Mouse (Mus musculus): ENCODE measurements around the gene Gm20388. TPM values are rescaled to one million over a fixed set of nuclear protein-coding genes. Genes with fewer than 3 reads are reported as not detected.

The Gm20388 gene
- polyA plus RNA-seq, 1 experiment = 59.3 TPM

- no peak for TF ChIP-seq CTCF (IDR thresholded peaks at IDR 0.05; ENCODE audit: borderline replicate concordance, extremely low read depth, insufficient read depth, insufficient read length)
- TF ChIP-seq POLR2A (IDR thresholded peaks at IDR 0.05; ENCODE audit: borderline replicate concordance, extremely low read depth, insufficient read depth, insufficient read length, poor library complexity, severe bottlenecking) = no peak
- no peak for DNase-seq (ENCODE audit: low read depth)
Measured at GRCm38 (mm10) chr8:122461473-122462148, 2551.0 kb downstream of the Gm20388 start.

- TF ChIP-seq POLR2A (IDR thresholded peaks at IDR 0.05; ENCODE audit: borderline replicate concordance, extremely low read depth, insufficient read depth, insufficient read length, poor library complexity, severe bottlenecking) (no peak), CTCF (IDR thresholded peaks at IDR 0.05; ENCODE audit: borderline replicate concordance, extremely low read depth, insufficient read depth, insufficient read length) (no peak)
- DNase-seq (ENCODE audit: low read depth) = no peak
Measured at GRCm38 (mm10) chr8:122462510-122462909, 2551.9 kb downstream of the Gm20388 start.

- no peak for TF ChIP-seq POLR2A (IDR thresholded peaks at IDR 0.05; ENCODE audit: borderline replicate concordance, extremely low read depth, insufficient read depth, insufficient read length, poor library complexity, severe bottlenecking)
- TF ChIP-seq CTCF (IDR thresholded peaks at IDR 0.05; ENCODE audit: borderline replicate concordance, extremely low read depth, insufficient read depth, insufficient read length) = no peak
- no peak for DNase-seq (ENCODE audit: low read depth)
Measured at GRCm38 (mm10) chr8:122463651-122464640, 2553.3 kb downstream of the Gm20388 start.

GRCm38 (mm10) chr8:122464985-122465384 lies 2554.3 kb downstream of the Gm20388 start:
- TF ChIP-seq POLR2A (IDR thresholded peaks at IDR 0.05; ENCODE audit: borderline replicate concordance, extremely low read depth, insufficient read depth, insufficient read length, poor library complexity, severe bottlenecking) (no peak), CTCF (IDR thresholded peaks at IDR 0.05; ENCODE audit: borderline replicate concordance, extremely low read depth, insufficient read depth, insufficient read length) (no peak)
- DNase-seq (ENCODE audit: low read depth) = no peak

- no peak for DNase-seq (ENCODE audit: low read depth)
- TF ChIP-seq POLR2A (IDR thresholded peaks at IDR 0.05; ENCODE audit: borderline replicate concordance, extremely low read depth, insufficient read depth, insufficient read length, poor library complexity, severe bottlenecking) = no peak
- no peak for TF ChIP-seq CTCF (IDR thresholded peaks at IDR 0.05; ENCODE audit: borderline replicate concordance, extremely low read depth, insufficient read depth, insufficient read length)
Measured at GRCm38 (mm10) chr8:122467816-122468215, 2557.2 kb downstream of the Gm20388 start.

- no peak for TF ChIP-seq CTCF (IDR thresholded peaks at IDR 0.05; ENCODE audit: borderline replicate concordance, extremely low read depth, insufficient read depth, insufficient read length)
- no peak for TF ChIP-seq POLR2A (IDR thresholded peaks at IDR 0.05; ENCODE audit: borderline replicate concordance, extremely low read depth, insufficient read depth, insufficient read length, poor library complexity, severe bottlenecking)
- DNase-seq (ENCODE audit: low read depth) = no peak
Measured at GRCm38 (mm10) chr8:122469407-122469806, 2558.8 kb downstream of the Gm20388 start.

- TF ChIP-seq POLR2A (IDR thresholded peaks at IDR 0.05; ENCODE audit: borderline replicate concordance, extremely low read depth, insufficient read depth, insufficient read length, poor library complexity, severe bottlenecking) (no peak), CTCF (IDR thresholded peaks at IDR 0.05; ENCODE audit: borderline replicate concordance, extremely low read depth, insufficient read depth, insufficient read length) (no peak)
- DNase-seq (ENCODE audit: low read depth) = no peak
Measured at GRCm38 (mm10) chr8:122469965-122470364, 2559.3 kb downstream of the Gm20388 start.

- TF ChIP-seq CTCF (IDR thresholded peaks at IDR 0.05; ENCODE audit: borderline replicate concordance, extremely low read depth, insufficient read depth, insufficient read length) (no peak), POLR2A (IDR thresholded peaks at IDR 0.05; ENCODE audit: borderline replicate concordance, extremely low read depth, insufficient read depth, insufficient read length, poor library complexity, severe bottlenecking) (no peak)
Measured at GRCm38 (mm10) chr8:122470691-122471090, 2560.1 kb downstream of the Gm20388 start.

GRCm38 (mm10) chr8:122473911-122474421 lies 2563.3 kb downstream of the Gm20388 start:
- DNase-seq (ENCODE audit: low read depth) = no peak
- TF ChIP-seq CTCF (IDR thresholded peaks at IDR 0.05; ENCODE audit: borderline replicate concordance, extremely low read depth, insufficient read depth, insufficient read length) = no peak

More at GRCm38 (mm10) chr8:122470691-122471090, 2560.1 kb downstream of the Gm20388 start:
- DNase-seq (ENCODE audit: low read depth) = no peak

GRCm38 (mm10) chr8:122474951-122475560 lies 2564.4 kb downstream of the Gm20388 start:
- TF ChIP-seq POLR2A (IDR thresholded peaks at IDR 0.05; ENCODE audit: borderline replicate concordance, extremely low read depth, insufficient read depth, insufficient read length, poor library complexity, severe bottlenecking) = no peak
- no peak for TF ChIP-seq CTCF (IDR thresholded peaks at IDR 0.05; ENCODE audit: borderline replicate concordance, extremely low read depth, insufficient read depth, insufficient read length)
- DNase-seq (ENCODE audit: low read depth) = peak; percentile 22

Measured in brain, embryonic 14.5 days (tissue).